Mouse (Mus musculus) adrenal gland, adult 10 weeks (tissue): ENCODE measurements around the gene Proser1. TPM values are rescaled to one million over a fixed set of nuclear protein-coding genes. Genes with fewer than 3 reads are reported as not detected.

Experiments used
- polyA plus RNA-seq: library from polyadenylated mRNA; stranded (reverse); fragments of 350-450 nt; fragmentation: Illumina TruSeq; extraction: RNeasy Lipid Tissue Mini Kit (QIAGEN cat#74804); gene quantifications from one replicate; pipeline ENCODE4 v1.2.3, GENCODE M21; 2014; ENCODE audit warnings: low read depth, low replicate concordance

Gene Proser1
- polyA plus RNA-seq: 16.5 TPM

DNA sequence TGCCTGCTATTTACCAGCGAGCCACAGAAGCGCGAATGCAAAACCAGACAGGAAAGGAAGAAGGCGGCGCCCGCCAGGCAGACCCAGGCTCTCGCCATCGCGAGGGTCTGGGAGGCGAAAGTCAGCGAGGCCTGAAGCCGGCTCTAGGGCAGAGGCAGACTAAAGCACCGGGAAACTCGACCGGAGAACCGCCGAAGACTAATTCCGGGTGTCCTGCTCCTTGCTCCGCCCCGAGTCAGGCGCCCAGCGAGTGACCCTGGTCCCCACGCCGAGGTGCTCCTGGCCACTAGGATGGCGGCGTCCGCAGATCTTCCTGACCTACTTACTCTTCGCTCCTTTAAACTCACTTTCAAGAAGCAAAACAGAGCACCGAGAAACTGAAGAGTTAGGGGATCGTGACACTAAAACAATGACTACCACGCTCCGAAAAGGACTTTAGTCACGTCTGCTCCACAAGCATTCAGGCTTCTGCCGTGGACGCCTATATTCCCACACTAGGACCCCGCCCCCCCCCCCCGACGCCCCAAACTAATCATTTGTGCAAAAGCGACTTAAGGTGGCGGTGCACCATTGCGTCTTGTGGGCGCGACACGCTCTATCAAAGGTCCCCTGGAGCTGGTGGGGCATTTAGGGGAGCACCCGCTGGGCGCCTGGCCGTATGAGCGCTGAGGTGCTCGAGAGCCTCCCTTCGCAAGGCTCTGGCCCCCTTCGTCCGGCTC lies at the start of gene Proser1, which contains the start of gene Nhlrc3:
Gene Proser1 (plus strand): TSS at position 621 of the 719 bp plus-strand sequence.
Gene Nhlrc3 (minus strand): TSS at position 287 of the 719 bp plus-strand sequence.

DNA sequence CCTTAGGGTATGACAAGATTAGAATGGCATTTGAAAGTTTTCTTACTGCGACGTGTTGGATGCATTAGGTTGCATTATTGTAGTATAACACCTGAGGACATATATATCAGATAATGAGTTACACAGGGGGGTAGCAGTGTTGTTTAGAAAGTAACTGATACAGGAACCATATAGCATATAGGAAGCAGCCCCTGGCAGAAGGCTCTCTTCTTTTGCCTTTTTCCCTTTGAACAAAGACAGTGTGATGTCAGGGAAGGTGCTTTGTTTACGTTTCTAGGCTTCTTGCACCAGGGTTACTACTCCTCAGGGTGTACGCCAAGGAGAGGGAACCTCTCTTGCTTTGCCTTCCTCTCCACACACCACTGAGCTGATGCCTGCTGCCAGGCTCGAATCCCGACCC lies 24.9 kb downstream of the Proser1 start, which contains the start of gene Stoml3:
Gene Stoml3 (plus strand): TSS at position 301 of the 400 bp plus-strand sequence.

Other genes starting within 250 kb of the Proser1 start
- 13.9 TPM for gene Nhlrc3, start 334 bp upstream of the Proser1 start, polyA plus RNA-seq
- gene Stoml3, start 25.0 kb downstream of the Proser1 start, polyA plus RNA-seq: not detected
- 0.06 TPM for gene Frem2, start 193.7 kb downstream of the Proser1 start, polyA plus RNA-seq